Mouse (Mus musculus) cortical plate, adult 2 months (tissue): ENCODE data around the gene 4932438H23Rik.

Experiments used
- CTCF ChIP-seq: fragments of 200-500 bp; IDR thresholded peaks from 2 replicates; pipeline ENCODE4 v1.5.1; 2011; ENCODE audit warnings: mild to moderate bottlenecking, control low read depth, low read length; ENCODE audit not compliant: insufficient read depth; ENCODE audit errors: extremely low read depth
- POLR2A ChIP-seq: fragments of 200-500 bp; IDR thresholded peaks from 2 replicates; pipeline ENCODE4 v1.6.1; 2011; ENCODE audit warnings: mild to moderate bottlenecking, low read length, control low read depth; ENCODE audit not compliant: insufficient read depth; ENCODE audit errors: extremely low read depth

- TF ChIP-seq CTCF, result no peak
- TF ChIP-seq POLR2A, result no peak
These were observed 4.6 kb upstream of the 4932438H23Rik start for GRCm38 (mm10) chr16:91099444-91100065.
